In the genomic region with DNA sequence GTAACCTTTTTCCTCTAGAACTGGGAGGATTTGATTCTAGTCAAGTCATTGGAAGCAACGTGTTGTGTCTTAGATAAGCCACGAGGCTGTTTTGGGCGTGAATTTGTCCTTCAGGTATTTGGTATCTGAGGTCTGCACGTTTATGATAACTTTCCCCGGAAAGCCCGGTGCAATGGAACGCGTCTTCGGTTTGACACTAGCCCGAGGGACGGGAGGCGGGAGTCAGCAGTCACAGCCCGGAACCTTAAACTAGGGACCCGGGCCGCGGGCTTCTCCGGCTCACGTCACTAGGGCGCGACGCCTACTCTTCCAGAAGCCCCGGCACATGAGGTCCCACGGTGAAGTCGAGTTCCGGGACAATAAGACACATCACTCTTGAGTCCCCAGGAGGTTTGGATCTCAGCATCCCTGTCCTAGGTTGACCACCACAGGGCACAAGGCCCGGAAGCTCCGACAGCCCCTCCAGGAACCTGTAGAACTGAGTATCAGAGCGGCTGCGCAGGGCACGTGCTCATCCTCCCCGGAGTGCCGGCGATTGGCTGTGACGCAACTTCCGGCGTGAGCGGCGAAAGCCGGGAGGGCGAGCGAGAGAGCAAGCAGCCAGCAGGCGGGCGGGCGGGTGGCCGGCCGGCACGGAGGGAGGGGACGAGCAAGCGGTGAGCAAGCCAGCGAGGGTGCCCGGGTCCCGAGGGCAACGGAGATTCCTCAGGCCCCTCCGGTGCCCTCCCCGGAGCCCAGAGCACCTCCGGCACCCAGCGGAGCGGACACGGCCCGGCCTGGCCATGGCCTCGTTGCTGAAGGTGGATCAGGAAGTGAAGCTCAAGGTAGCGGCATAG, we compare ENCODE assay signal across 8 mouse cellular contexts. TPM values are rescaled to one million over a fixed set of nuclear protein-coding genes. Genes with fewer than 3 reads are reported as not detected.
DNase-seq lines count a peak whose midpoint lies in the region; ATAC-seq and TF ChIP-seq lines count a peak whose summit lies in the region.

Gene Psme3 (plus strand): TSS at position 549 of the 836 bp plus-strand sequence.

- H3K9me3 ChIP-seq in G1E (replicated peaks): no peaks in the 10 kb centered on the region
- H3K9me3 ChIP-seq in forebrain, postnatal 0 days (ENCODE audit: low read length): no peaks in the 10 kb centered on the region
- no peaks in the 10 kb centered on the region for H3K9me3 ChIP-seq in lung, embryonic 15.5 days

- peak within 1 kb of the TSS; percentile 92 for H3K4me2 ChIP-seq in forebrain, postnatal 0 days (ENCODE audit: low read depth)
- peak within 1 kb of the TSS; percentile 90 for H3K4me2 ChIP-seq in lung, embryonic 15.5 days

- TF ChIP-seq CTCF in G1E (IDR thresholded peaks at IDR 0.05; ENCODE audit: low read depth, low read length): no peak
- TF ChIP-seq CTCF in forebrain, postnatal 0 days (IDR thresholded peaks at IDR 0.05; ENCODE audit: low read depth): no peak

- H3K9ac ChIP-seq in forebrain, postnatal 0 days: peak within 1 kb of the TSS; percentile 97
- H3K9ac ChIP-seq in lung, embryonic 15.5 days: peak within 1 kb of the TSS; percentile 96

- peak; percentile 93 for DNase-seq in G1E (ENCODE audit: low spot score)
- DNase-seq in cerebellum, adult 18-20 months: peak; percentile 92 to 96
- peak; percentile 97 for DNase-seq in forebrain, postnatal 0 days
- peak; percentile 94 for DNase-seq in heart, postnatal 4 days
- DNase-seq in layer of hippocampus, adult 8-10 months (ENCODE audit: low spot score in 2 of 2): peak; percentile 89 to 94
- DNase-seq in ovary, adult 18-20 months (ENCODE audit: low spot score): peak; percentile 85
- peak; percentile 92 for DNase-seq in thymus, postnatal 0 days (ENCODE audit: low spot score)

- no peaks in the 10 kb centered on the region for H3K27me3 ChIP-seq in G1E (ENCODE audit: insufficient read depth, low read length)
- no peaks in the 10 kb centered on the region for H3K27me3 ChIP-seq in forebrain, postnatal 0 days (ENCODE audit: insufficient read depth, low read length)
- no peaks in the 10 kb centered on the region for H3K27me3 ChIP-seq in lung, embryonic 15.5 days

- H3K27ac ChIP-seq in forebrain, postnatal 0 days (ENCODE audit: low read depth, low read length): peak within 1 kb of the TSS; percentile 60
- H3K27ac ChIP-seq in lung, embryonic 15.5 days: peak within 1 kb of the TSS; percentile 75

- H3K4me1 ChIP-seq in G1E (ENCODE audit: insufficient read depth, low read depth, low read length): peaks cover 38% of the 10 kb centered on the region
- H3K4me1 ChIP-seq in forebrain, postnatal 0 days (ENCODE audit: insufficient read depth): peaks cover 6% of the 10 kb centered on the region; the same call in 1 of the 2 replicates
- H3K4me1 ChIP-seq in lung, embryonic 15.5 days: peaks cover 14% of the 10 kb centered on the region

- WGBS in forebrain, postnatal 0 days: under 1% methylated on average over 56 of the region's 62 CpGs
- under 1% methylated on average over 62 of the region's 62 CpGs for WGBS in lung, embryonic 15.5 days

- ATAC-seq in G1E (ENCODE audit: extremely low read depth, insufficient number of reproducible peaks, low FRiP score, poor library complexity, severe bottlenecking): peak; percentile 73
- peak; percentile 96 for ATAC-seq in forebrain, postnatal 0 days
- ATAC-seq in lung, embryonic 15.5 days (ENCODE audit: borderline replicate concordance, extremely low read depth, low FRiP score, low TSS enrichment): peak; percentile 88

- peak within 1 kb of the TSS; percentile 90 for H3K4me3 ChIP-seq in G1E (ENCODE audit: low read depth, low read length)
- H3K4me3 ChIP-seq in forebrain, postnatal 0 days (ENCODE audit: low read depth, low read length): peak within 1 kb of the TSS; percentile 100
- H3K4me3 ChIP-seq in lung, embryonic 15.5 days: peak within 1 kb of the TSS; percentile 98

- peaks cover 34% of the 10 kb centered on the region for H3K36me3 ChIP-seq in G1E (replicated peaks)
- peaks cover 22% of the 10 kb centered on the region for H3K36me3 ChIP-seq in forebrain, postnatal 0 days (ENCODE audit: insufficient read depth)
- peaks cover 25% of the 10 kb centered on the region for H3K36me3 ChIP-seq in lung, embryonic 15.5 days

RNA-seq across cellular contexts. Expression of gene Psme3, which starts in this region (rescaled TPM):
- 300 and 317 TPM in 2 replicates for total RNA-seq in G1E (2014; fragmentation: Nextera tagmentation)
- total RNA-seq in G1E (2017): 98.7 and 113 TPM in 2 replicates
- polyA plus RNA-seq in G1E (2012): 68.6 and 68.8 TPM in 2 replicates
- total RNA-seq in forebrain, postnatal 0 days (2014; rRNA removed): 70.7 and 80.9 TPM in 2 replicates
- 78.2 and 88.0 TPM in 2 replicates for polyA plus RNA-seq in forebrain, postnatal 0 days (2015; fragmentation: Nextera tagmentation; extraction: Ambion mirVana)
- 100 to 1,000 TPM in 1 of 2 experiments, 10 to 100 TPM in 1; 88.7 to 103 TPM for total RNA-seq in heart, postnatal 4 days (2021)
- total RNA-seq in layer of hippocampus, adult 8-10 months (2022): 100 to 1,000 TPM; 110 to 129 (median 117) TPM
- 130 and 133 TPM in 2 replicates for polyA plus RNA-seq in lung, embryonic 15.5 days (2015; fragmentation: Nextera tagmentation; extraction: Ambion mirVana)
- polyA plus RNA-seq in thymus, postnatal 0 days (2015; fragmentation: Nextera tagmentation; extraction: Ambion mirVana): 123 and 135 TPM in 2 replicates

Comparison
In these comparisons a context has a peak if more than half of its experiments do, and no peak if none do; other contexts are left out.
1. Peak in every context shown above with its lines: DNase-seq, ATAC-seq, H3K4me3 ChIP-seq and H3K27ac ChIP-seq.